Mouse (Mus musculus): ENCODE data around the gene Tjp3. TPM values are rescaled to one million over a fixed set of nuclear protein-coding genes. Genes with fewer than 3 reads are reported as not detected.
A peak's percentile ranks its signal among the peaks of the same experiment; 100 is the strongest.

The Tjp3 gene
- polyA plus RNA-seq, 1 experiment = 3.0 TPM

GRCm38 (mm10) chr10:81268056-81268455, 23.3 kb downstream of the Tjp3 start:
- Histone ChIP-seq H3K27ac (ENCODE audit: control insufficient read depth, insufficient read depth, low read depth, low read length, poor library complexity) (no peak overlapping the region), H3K4me3 (replicated peaks; ENCODE audit: control insufficient read depth, low read depth, low read length) (peak overlapping the region; percentile 74), H3K4me1 (ENCODE audit: control insufficient read depth, insufficient read depth, low read length) (no peaks in the 10 kb centered on the region)
- WGBS = 6% methylated on average over 23 of the region's 23 CpGs
- TF ChIP-seq POLR2A (IDR thresholded peaks at IDR 0.05; ENCODE audit: borderline replicate concordance, control insufficient read depth, low read depth, low read length) (no peak; the same call in 1 of the 2 replicates), CTCF (IDR thresholded peaks at IDR 0.05; ENCODE audit: control insufficient read depth, insufficient read depth, low read length) (no peak)

DNA sequence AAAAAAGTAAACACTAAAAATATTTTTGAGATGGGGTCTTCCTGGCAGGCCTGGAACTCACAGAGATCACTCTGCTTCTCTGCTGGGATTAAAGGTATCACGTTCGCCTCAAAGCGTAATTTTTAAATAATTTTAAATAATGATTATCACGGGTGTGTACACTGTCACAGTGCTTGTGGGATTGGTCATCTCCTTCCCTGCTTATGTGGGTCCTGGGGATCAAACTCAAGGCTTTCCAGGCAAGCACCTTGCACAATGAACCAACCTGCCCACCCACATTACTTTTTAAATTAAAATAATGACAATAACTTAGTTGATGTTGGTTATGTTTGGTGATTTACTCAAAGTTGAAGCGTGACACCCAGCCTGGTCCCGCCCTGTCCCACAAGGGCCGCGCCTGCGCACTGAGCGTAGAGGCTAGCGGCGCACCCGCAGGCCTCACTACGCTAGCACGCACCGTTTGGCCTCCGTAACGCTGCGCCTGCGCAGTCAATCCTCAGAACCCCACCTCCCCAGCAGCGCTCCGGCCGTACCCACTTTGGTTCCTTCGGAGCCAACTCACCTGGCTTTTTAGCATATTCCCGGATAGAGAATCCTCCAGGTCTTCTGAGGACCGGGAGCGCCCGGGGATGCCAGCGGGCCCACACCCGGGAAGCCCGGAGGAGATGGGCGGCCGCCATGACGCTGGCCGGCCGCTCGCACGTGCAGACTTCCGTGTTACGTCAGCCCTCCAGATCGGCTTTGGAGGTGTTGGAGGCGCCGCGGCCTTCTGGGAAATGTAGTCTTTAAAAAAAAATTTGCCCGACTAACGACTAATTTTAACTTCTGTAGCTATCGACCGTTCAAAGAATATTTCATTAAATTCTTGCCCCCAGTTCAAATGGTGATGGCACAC, 24.9 kb downstream of the Tjp3 start, which contains the start of the genes Mrpl54 and Apba3:
TSS of gene Mrpl54 (minus strand) at position 724 of the 895 bp plus-strand sequence.
TSS of gene Apba3 (plus strand) at position 750 of the 895 bp plus-strand sequence.
- WGBS = under 1% methylated on average over 48 of the region's 48 CpGs

DNA sequence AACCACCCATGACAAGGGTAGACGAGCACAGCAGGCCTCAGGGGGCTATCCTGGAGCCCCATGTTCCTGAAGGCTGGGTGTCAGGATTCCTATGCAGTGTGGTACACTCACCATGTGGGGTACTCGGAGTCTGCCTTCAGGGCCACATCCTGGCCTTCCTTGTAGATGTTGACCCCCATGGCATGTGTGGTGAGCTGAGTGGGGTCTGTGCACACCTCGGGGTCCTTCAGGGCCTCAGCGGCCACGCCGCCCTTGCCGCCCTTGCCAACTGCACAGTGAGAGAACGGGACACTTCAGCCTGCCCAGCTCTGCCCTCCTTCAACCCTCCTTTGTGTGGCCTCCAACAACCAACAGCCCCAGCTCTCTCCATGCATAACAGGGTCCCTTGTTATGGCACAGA, 25.8 kb downstream of the Tjp3 start:
- TF ChIP-seq POLR2A (IDR thresholded peaks at IDR 0.05; ENCODE audit: borderline replicate concordance, control insufficient read depth, low read depth, low read length) = no peak
- no peak for TF ChIP-seq CTCF (IDR thresholded peaks at IDR 0.05; ENCODE audit: control insufficient read depth, insufficient read depth, low read length)

More for the DNA sequence above, 24.9 kb downstream of the Tjp3 start, which contains the start of the genes Mrpl54 and Apba3:
- H3K4me3 ChIP-seq (replicated peaks; ENCODE audit: control insufficient read depth, low read depth, low read length) = peak within 1 kb of the TSS; percentile 89
- no peaks in the 10 kb centered on the region for H3K4me1 ChIP-seq (ENCODE audit: control insufficient read depth, insufficient read depth, low read length)
- peak within 1 kb of the TSS; percentile 87 for H3K27ac ChIP-seq (ENCODE audit: control insufficient read depth, insufficient read depth, low read depth, low read length, poor library complexity)
- no peak; the same call in 1 of the 2 replicates for TF ChIP-seq POLR2A (IDR thresholded peaks at IDR 0.05; ENCODE audit: borderline replicate concordance, control insufficient read depth, low read depth, low read length)
- TF ChIP-seq CTCF (IDR thresholded peaks at IDR 0.05; ENCODE audit: control insufficient read depth, insufficient read depth, low read length) = no peak

GRCm38 (mm10) chr10:81261025-81261424, 30.4 kb downstream of the Tjp3 start:
- TF ChIP-seq CTCF (IDR thresholded peaks at IDR 0.05; ENCODE audit: control insufficient read depth, insufficient read depth, low read length) (no peak), POLR2A (IDR thresholded peaks at IDR 0.05; ENCODE audit: borderline replicate concordance, control insufficient read depth, low read depth, low read length) (no peak)
- Histone ChIP-seq H3K4me3 (replicated peaks; ENCODE audit: control insufficient read depth, low read depth, low read length) (no peak overlapping the region), H3K4me1 (ENCODE audit: control insufficient read depth, insufficient read depth, low read length) (peaks cover 1% of the 10 kb centered on the region; the same call in 1 of the 2 replicates), H3K27ac (ENCODE audit: control insufficient read depth, insufficient read depth, low read depth, low read length, poor library complexity) (no peak overlapping the region)
- WGBS = 93% methylated on average over 4 of the region's 4 CpGs

More for the DNA sequence above, 25.8 kb downstream of the Tjp3 start:
- no peak overlapping the region for H3K4me3 ChIP-seq (replicated peaks; ENCODE audit: control insufficient read depth, low read depth, low read length)
- no peaks in the 10 kb centered on the region for H3K4me1 ChIP-seq (ENCODE audit: control insufficient read depth, insufficient read depth, low read length)
- 87% methylated on average over 8 of the region's 8 CpGs for WGBS
- no peak overlapping the region for H3K27ac ChIP-seq (ENCODE audit: control insufficient read depth, insufficient read depth, low read depth, low read length, poor library complexity)

DNA sequence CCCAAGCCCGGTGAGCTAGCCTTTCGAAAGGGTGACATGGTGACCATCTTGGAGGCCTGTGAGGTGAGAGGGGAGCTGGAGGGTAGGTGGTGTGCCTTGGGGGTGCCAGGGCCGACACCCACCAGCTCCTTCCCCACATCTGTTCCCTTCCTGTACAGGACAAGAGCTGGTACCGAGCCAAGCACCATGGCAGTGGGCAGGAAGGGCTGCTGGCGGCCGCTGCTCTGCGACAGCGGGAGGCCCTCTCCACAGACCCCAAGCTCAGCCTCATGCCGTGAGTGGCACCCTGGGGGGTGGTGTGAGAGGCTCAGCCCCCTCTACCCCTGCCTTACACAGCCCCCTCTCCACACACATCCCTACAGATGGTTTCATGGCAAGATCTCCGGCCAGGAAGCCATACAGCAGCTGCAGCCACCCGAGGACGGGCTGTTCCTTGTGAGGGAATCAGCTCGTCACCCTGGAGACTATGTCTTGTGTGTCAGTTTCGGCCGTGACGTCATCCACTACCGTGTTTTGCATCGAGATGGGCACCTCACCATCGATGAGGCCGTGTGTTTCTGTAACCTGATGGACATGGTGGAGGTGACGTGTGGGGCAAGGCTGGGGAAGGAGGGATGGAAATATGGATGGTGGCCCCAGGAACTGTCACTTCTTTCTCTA, 32.0 kb downstream of the Tjp3 start:
- WGBS = 75% methylated on average over 21 of the region's 21 CpGs
- Histone ChIP-seq H3K4me1 (ENCODE audit: control insufficient read depth, insufficient read depth, low read length) (peaks cover 5% of the 10 kb centered on the region; the same call in 1 of the 2 replicates), H3K4me3 (replicated peaks; ENCODE audit: control insufficient read depth, low read depth, low read length) (no peak overlapping the region), H3K27ac (ENCODE audit: control insufficient read depth, insufficient read depth, low read depth, low read length, poor library complexity) (no peak overlapping the region)
- TF ChIP-seq CTCF (IDR thresholded peaks at IDR 0.05; ENCODE audit: control insufficient read depth, insufficient read depth, low read length) (no peak), POLR2A (IDR thresholded peaks at IDR 0.05; ENCODE audit: borderline replicate concordance, control insufficient read depth, low read depth, low read length) (no peak)

DNA sequence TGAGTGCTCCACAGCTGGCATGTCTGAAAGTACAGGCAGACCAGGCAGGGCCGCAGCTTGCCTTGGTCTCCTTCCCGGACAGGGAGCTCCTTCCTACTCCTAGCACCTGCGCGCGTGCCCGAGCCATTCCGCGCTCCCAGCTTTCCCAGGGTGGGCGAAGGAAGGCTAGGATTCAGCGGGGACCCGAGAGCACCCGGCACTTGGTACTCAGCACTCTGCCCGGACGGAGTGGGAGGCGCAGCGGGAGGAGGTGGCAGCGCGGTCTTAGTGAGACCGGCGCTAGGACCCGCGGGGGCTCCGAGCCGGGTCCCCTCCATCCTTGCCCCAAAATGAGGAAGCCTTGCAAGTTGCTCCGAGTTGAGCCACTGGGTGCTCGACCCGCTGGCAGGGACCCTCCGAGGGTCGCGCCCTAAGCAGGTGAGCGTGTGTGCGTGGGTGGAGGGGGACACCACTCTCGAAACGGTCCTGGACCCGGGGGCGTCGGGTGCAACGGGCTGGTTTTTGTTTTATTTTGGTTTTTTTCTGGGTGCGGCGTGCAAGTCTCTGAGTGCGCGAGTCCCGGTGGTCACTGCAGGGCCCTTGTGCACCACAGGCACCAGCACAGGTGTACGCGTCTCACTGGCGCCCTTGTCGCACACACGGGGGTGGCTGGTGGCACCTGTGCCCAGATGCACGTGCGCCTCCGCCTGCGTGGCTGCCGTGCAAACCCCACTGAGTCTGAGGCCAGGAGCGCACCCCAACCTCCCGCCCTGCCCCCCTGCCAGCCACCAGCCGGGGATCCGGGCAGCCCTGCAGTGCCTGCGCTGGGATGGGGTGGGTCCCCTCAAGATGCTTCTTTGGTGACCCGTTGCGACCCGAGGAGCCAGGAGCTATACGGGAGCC, 34.0 kb downstream of the Tjp3 start:
- TF ChIP-seq POLR2A (IDR thresholded peaks at IDR 0.05; ENCODE audit: borderline replicate concordance, control insufficient read depth, low read depth, low read length) (peak; percentile 13; the same call in 1 of the 2 replicates), CTCF (IDR thresholded peaks at IDR 0.05; ENCODE audit: control insufficient read depth, insufficient read depth, low read length) (no peak)
- H3K27ac ChIP-seq (ENCODE audit: control insufficient read depth, insufficient read depth, low read depth, low read length, poor library complexity) = peak overlapping the region; percentile 17; the same call in 1 of the 2 replicates
- WGBS = 2% methylated on average over 62 of the region's 62 CpGs
- H3K4me3 ChIP-seq (replicated peaks; ENCODE audit: control insufficient read depth, low read depth, low read length) = peak overlapping the region; percentile 74
- peaks cover 6% of the 10 kb centered on the region for H3K4me1 ChIP-seq (ENCODE audit: control insufficient read depth, insufficient read depth, low read length)

DNA sequence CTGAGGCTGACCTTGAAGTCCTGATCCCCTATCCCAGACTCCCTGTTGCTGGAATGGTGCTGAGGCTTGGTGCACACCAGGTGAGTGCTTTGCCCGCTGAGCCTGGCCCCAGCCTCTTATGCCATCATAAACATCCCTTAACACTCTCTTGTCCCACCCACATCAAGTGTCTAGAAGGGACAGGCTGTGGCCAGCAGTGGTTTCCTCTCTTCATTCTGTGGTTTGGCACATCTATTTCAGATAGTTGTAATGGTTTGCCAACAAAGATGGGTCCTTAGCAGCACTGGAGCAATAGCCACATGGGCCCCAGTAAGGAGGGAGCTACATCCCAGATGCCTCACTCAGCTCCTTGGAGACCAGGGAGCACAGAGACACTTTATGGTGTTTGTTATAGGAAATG, 36.5 kb downstream of the Tjp3 start:
- Histone ChIP-seq H3K4me1 (ENCODE audit: control insufficient read depth, insufficient read depth, low read length) (peaks cover 6% of the 10 kb centered on the region), H3K4me3 (replicated peaks; ENCODE audit: control insufficient read depth, low read depth, low read length) (no peak overlapping the region), H3K27ac (ENCODE audit: control insufficient read depth, insufficient read depth, low read depth, low read length, poor library complexity) (no peak overlapping the region)
- no peak for TF ChIP-seq CTCF (IDR thresholded peaks at IDR 0.05; ENCODE audit: control insufficient read depth, insufficient read depth, low read length)
- TF ChIP-seq POLR2A (IDR thresholded peaks at IDR 0.05; ENCODE audit: borderline replicate concordance, control insufficient read depth, low read depth, low read length) = no peak
- WGBS = 0% methylated on average over 1 of the region's 1 CpGs

Data from bone marrow, adult 2 months (tissue).